Mouse (Mus musculus) liver, adult 2 months (tissue): Measurements from ENCODE around the gene Fgd5.

Source experiments
- CTCF ChIP-seq: fragments of 200-500 bp; IDR thresholded peaks from 2 replicates; pipeline ENCODE4 v1.5.1; 2011; ENCODE audit warnings: low read depth, low read length, control low read depth
- POLR2A ChIP-seq: fragments of 200-500 bp; IDR thresholded peaks from 2 replicates; pipeline ENCODE4 v1.6.1; 2011; ENCODE audit warnings: low read length, control low read depth; ENCODE audit not compliant: insufficient read depth; ENCODE audit errors: extremely low read depth

DNA sequence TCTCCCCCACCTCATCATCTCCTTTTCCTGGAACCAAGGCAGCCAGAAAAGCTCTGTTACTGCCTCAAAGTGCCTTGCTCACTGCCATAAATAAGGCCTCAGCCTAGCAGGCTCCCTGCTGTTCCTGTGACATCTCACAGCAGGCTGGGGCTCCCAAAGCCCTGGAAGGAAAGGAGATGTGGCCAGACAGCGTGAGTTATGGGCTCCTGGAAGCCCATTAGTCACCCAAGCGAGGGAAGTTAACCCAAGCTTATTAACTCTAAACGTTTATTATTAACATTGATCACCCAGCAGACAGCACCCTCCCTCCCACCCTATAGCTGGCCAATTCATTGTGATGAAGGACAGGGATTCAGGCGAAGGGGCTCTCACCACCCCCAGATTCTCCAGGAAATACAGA lies 15.2 kb upstream of the Fgd5 start:
- no peak for TF ChIP-seq CTCF
- no peak for TF ChIP-seq POLR2A
